Mouse (Mus musculus) heart, postnatal 0 days (tissue): Measurements from ENCODE around the gene Meiob.

Experiments
- CTCF ChIP-seq: IDR thresholded peaks from 2 replicates; pipeline ENCODE4 v1.5.1; 2016; ENCODE audit warnings: antibody characterized with exemption, control low read depth, low read depth
- EP300 ChIP-seq: IDR thresholded peaks from 2 replicates; pipeline ENCODE4 v1.6.1; 2016; ENCODE audit warnings: antibody characterized with exemption, low read depth

GRCm38 (mm10) chr17:24811211-24811610, 7.1 kb downstream of the Meiob start:
- TF ChIP-seq CTCF (no peak), EP300 (no peak)
